Mouse (Mus musculus): Measurements from ENCODE around the gene Rbm15b. TPM values are rescaled to one million over a fixed set of nuclear protein-coding genes. Genes with fewer than 3 reads are reported as not detected.

The Rbm15b gene
- 12.3 and 12.9 TPM in 2 replicates for polyA plus RNA-seq (2016; fragmentation: Nextera tagmentation; extraction: Ambion mirVana)

GRCm38 (mm10) chr9:106886828-106887702 lies at the start of gene Rbm15b:
Rbm15b (minus strand) TSS chr9:106887428.
- peak; percentile 98 for DNase-seq (ENCODE audit: extremely low spot score, low spot score)
- H3K27me3 ChIP-seq (ENCODE audit: poor library complexity, severe bottlenecking) = no peaks in the 10 kb centered on the region
- H3K36me3 ChIP-seq (replicated peaks) = peaks cover 79% of the 10 kb centered on the region
- peaks cover 80% of the 10 kb centered on the region for H3K4me1 ChIP-seq
- H3K9me3 ChIP-seq = no peaks in the 10 kb centered on the region
- H3K27ac ChIP-seq = peak within 1 kb of the TSS; percentile 99
- WGBS = 2% methylated on average over 101 of the region's 101 CpGs
- H3K4me3 ChIP-seq = peak within 1 kb of the TSS; percentile 95

- WGBS = 93% methylated on average over 1 of the region's 1 CpGs
- DNase-seq (ENCODE audit: extremely low spot score, low spot score) = no peak
These were observed 47.8 kb upstream of the Rbm15b start for GRCm38 (mm10) chr9:106934998-106935397.

GRCm38 (mm10) chr9:106914878-106915277 lies 27.6 kb upstream of the Rbm15b start:
- H3K27me3 ChIP-seq (ENCODE audit: poor library complexity, severe bottlenecking) = no peaks in the 10 kb centered on the region
- H3K36me3 ChIP-seq (replicated peaks) = no peaks in the 10 kb centered on the region; the same call in 1 of the 2 replicates
- no peak overlapping the region for H3K27ac ChIP-seq
- H3K4me3 ChIP-seq = no peak overlapping the region
- no peak for DNase-seq (ENCODE audit: extremely low spot score, low spot score)
- H3K9me3 ChIP-seq = no peaks in the 10 kb centered on the region
- H3K4me1 ChIP-seq = no peaks in the 10 kb centered on the region
- WGBS = 90% methylated on average over 6 of the region's 6 CpGs

More at GRCm38 (mm10) chr9:106934998-106935397, 47.8 kb upstream of the Rbm15b start:
- no peaks in the 10 kb centered on the region for H3K4me1 ChIP-seq
- no peaks in the 10 kb centered on the region for H3K27me3 ChIP-seq (ENCODE audit: poor library complexity, severe bottlenecking)
- no peak overlapping the region for H3K4me3 ChIP-seq
- no peaks in the 10 kb centered on the region for H3K9me3 ChIP-seq
- H3K27ac ChIP-seq = no peak overlapping the region
- H3K36me3 ChIP-seq (replicated peaks) = peaks cover 7% of the 10 kb centered on the region; the same call in 1 of the 2 replicates

- Histone ChIP-seq H3K9me3 (no peaks in the 10 kb centered on the region), H3K4me3 (no peak overlapping the region), H3K36me3 (replicated peaks) (no peaks in the 10 kb centered on the region; the same call in 1 of the 2 replicates), H3K27ac (no peak overlapping the region), H3K27me3 (ENCODE audit: poor library complexity, severe bottlenecking) (no peaks in the 10 kb centered on the region), H3K4me1 (no peaks in the 10 kb centered on the region)
- 31% methylated on average over 1 of the region's 1 CpGs for WGBS
- DNase-seq (ENCODE audit: extremely low spot score, low spot score) = no peak
These were observed 26.5 kb upstream of the Rbm15b start for GRCm38 (mm10) chr9:106913759-106914158.

GRCm38 (mm10) chr9:106911624-106912023 lies 24.4 kb upstream of the Rbm15b start:
- no peak overlapping the region for H3K27ac ChIP-seq
- H3K4me1 ChIP-seq = no peaks in the 10 kb centered on the region
- WGBS = 80% methylated on average over 1 of the region's 1 CpGs

DNA sequence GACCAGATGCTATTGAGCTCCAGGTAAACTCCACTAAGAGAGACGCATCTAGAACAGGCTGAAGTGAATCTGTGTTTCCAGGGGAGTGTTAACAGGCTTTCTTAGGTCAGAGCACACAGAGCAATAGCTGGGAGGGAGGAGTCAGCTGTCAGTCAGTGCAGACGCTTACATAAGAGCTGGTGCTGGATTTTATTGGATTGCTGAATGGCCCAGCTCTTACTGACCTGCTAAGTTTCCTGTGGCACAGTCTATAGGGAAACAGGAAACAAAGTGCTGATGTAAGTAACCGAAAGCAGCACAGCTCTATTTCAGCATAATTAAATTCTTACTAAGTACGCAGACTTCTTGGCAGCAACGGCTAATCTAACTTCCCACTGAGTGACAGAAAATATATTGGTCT lies 21.5 kb upstream of the Rbm15b start:
- H3K4me1 ChIP-seq = no peaks in the 10 kb centered on the region
- no peak overlapping the region for H3K27ac ChIP-seq
- no peaks in the 10 kb centered on the region for H3K27me3 ChIP-seq (ENCODE audit: poor library complexity, severe bottlenecking)
- no peak for DNase-seq (ENCODE audit: extremely low spot score, low spot score)
- no peaks in the 10 kb centered on the region for H3K9me3 ChIP-seq
- 77% methylated on average over 5 of the region's 5 CpGs for WGBS
- no peaks in the 10 kb centered on the region; the same call in 1 of the 2 replicates for H3K36me3 ChIP-seq (replicated peaks)
- H3K4me3 ChIP-seq = no peak overlapping the region

More at GRCm38 (mm10) chr9:106911624-106912023, 24.4 kb upstream of the Rbm15b start:
- no peak overlapping the region for H3K4me3 ChIP-seq
- H3K27me3 ChIP-seq (ENCODE audit: poor library complexity, severe bottlenecking) = no peaks in the 10 kb centered on the region
- DNase-seq (ENCODE audit: extremely low spot score, low spot score) = no peak
- no peaks in the 10 kb centered on the region for H3K9me3 ChIP-seq
- no peaks in the 10 kb centered on the region; the same call in 1 of the 2 replicates for H3K36me3 ChIP-seq (replicated peaks)

GRCm38 (mm10) chr9:106908174-106908573 lies 20.9 kb upstream of the Rbm15b start:
- H3K4me1 ChIP-seq = no peaks in the 10 kb centered on the region
- no peak overlapping the region for H3K4me3 ChIP-seq
- DNase-seq (ENCODE audit: extremely low spot score, low spot score) = no peak
- H3K36me3 ChIP-seq (replicated peaks) = no peaks in the 10 kb centered on the region; the same call in 1 of the 2 replicates
- H3K27ac ChIP-seq = no peak overlapping the region
- 84% methylated on average over 3 of the region's 3 CpGs for WGBS
- H3K9me3 ChIP-seq = no peaks in the 10 kb centered on the region
- no peaks in the 10 kb centered on the region for H3K27me3 ChIP-seq (ENCODE audit: poor library complexity, severe bottlenecking)

DNA sequence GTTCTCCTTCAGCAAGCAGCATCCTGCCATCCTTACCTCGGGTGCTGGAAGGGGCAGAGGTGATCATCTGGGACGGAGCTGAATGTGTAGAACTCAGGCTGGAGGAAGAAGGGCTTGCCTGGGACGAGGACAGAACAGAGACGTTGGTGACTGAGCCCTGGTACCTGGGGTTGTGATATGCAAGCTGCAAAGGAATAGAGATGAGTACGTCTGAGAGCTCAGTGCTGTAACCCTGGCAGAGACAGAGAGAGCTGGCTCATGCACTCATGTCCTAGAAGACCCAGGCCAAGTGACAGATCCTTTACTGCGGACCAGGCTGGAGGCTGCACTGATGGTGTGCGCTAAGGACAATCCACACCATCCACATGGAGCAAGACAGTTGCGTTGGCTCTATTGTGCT lies 19.4 kb upstream of the Rbm15b start:
- no peak for DNase-seq (ENCODE audit: extremely low spot score, low spot score)
- Histone ChIP-seq H3K36me3 (replicated peaks) (no peaks in the 10 kb centered on the region), H3K9me3 (no peaks in the 10 kb centered on the region), H3K4me3 (no peak overlapping the region), H3K27ac (no peak overlapping the region), H3K27me3 (ENCODE audit: poor library complexity, severe bottlenecking) (no peaks in the 10 kb centered on the region), H3K4me1 (no peaks in the 10 kb centered on the region)
- WGBS = 90% methylated on average over 8 of the region's 8 CpGs

DNA sequence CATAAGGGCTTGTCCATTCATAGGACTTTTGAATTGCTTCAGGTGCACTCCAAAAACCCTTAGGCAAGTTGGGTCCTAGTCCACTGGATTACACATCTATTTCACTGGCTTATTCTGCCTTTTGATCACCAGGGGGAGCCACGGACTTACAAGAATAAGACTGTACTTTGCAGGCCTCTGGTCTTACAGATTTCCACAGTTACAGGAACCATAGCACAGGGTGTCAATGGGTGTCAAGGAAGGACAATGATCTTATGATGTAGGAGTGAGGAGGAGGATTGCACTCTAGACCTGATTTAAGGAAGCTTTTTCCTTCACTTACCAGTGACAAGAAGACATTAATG lies 16.5 kb upstream of the Rbm15b start:
- DNase-seq (ENCODE audit: extremely low spot score, low spot score) = no peak
- H3K4me3 ChIP-seq = no peak overlapping the region
- H3K4me1 ChIP-seq = no peaks in the 10 kb centered on the region
- no peaks in the 10 kb centered on the region for H3K27me3 ChIP-seq (ENCODE audit: poor library complexity, severe bottlenecking)
- WGBS = 13% methylated on average over 1 of the region's 1 CpGs
- no peak overlapping the region for H3K27ac ChIP-seq
- H3K36me3 ChIP-seq (replicated peaks) = no peaks in the 10 kb centered on the region
- no peaks in the 10 kb centered on the region for H3K9me3 ChIP-seq

- WGBS = 84% methylated on average over 4 of the region's 4 CpGs
- Histone ChIP-seq H3K4me1 (no peaks in the 10 kb centered on the region), H3K9me3 (no peaks in the 10 kb centered on the region), H3K27ac (no peak overlapping the region), H3K4me3 (no peak overlapping the region), H3K36me3 (replicated peaks) (no peaks in the 10 kb centered on the region), H3K27me3 (ENCODE audit: poor library complexity, severe bottlenecking) (no peaks in the 10 kb centered on the region)
- no peak for DNase-seq (ENCODE audit: extremely low spot score, low spot score)
These were observed 16.0 kb upstream of the Rbm15b start for GRCm38 (mm10) chr9:106903099-106903790.

GRCm38 (mm10) chr9:106901596-106901995 lies 14.4 kb upstream of the Rbm15b start:
- 94% methylated on average over 7 of the region's 7 CpGs for WGBS

GRCm38 (mm10) chr9:106898901-106899300 lies 11.7 kb upstream of the Rbm15b start:
- Histone ChIP-seq H3K36me3 (replicated peaks) (peaks cover 11% of the 10 kb centered on the region), H3K9me3 (no peaks in the 10 kb centered on the region), H3K4me1 (no peaks in the 10 kb centered on the region), H3K4me3 (no peak overlapping the region), H3K27me3 (ENCODE audit: poor library complexity, severe bottlenecking) (no peaks in the 10 kb centered on the region), H3K27ac (no peak overlapping the region)
- DNase-seq (ENCODE audit: extremely low spot score, low spot score) = no peak
- WGBS = 97% methylated on average over 1 of the region's 1 CpGs

More at GRCm38 (mm10) chr9:106901596-106901995, 14.4 kb upstream of the Rbm15b start:
- Histone ChIP-seq H3K27ac (no peak overlapping the region), H3K36me3 (replicated peaks) (peaks cover 2% of the 10 kb centered on the region; the same call in 1 of the 2 replicates), H3K9me3 (no peaks in the 10 kb centered on the region), H3K4me3 (no peak overlapping the region), H3K27me3 (ENCODE audit: poor library complexity, severe bottlenecking) (no peaks in the 10 kb centered on the region), H3K4me1 (no peaks in the 10 kb centered on the region)
- DNase-seq (ENCODE audit: extremely low spot score, low spot score) = no peak

DNA sequence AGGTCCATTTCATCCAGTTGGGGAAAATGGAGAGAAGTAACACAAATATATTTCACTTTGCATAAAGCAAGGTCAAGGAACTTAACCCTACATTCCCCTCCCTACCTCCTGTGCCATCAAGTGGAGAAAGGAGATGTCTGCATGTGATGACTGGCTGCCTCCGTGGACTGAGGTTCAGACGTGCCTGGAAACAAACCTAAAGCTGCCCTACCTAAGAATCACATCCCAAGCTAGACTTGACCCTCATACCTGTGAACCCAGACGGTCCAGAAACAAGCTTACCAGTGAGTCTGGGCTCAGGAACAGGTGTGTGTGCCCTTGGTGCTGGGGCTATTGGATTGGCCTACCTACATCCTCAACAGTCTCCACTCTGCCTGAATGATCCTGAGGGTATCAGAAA lies 6.1 kb upstream of the Rbm15b start:
- Histone ChIP-seq H3K36me3 (replicated peaks) (peaks cover 37% of the 10 kb centered on the region), H3K4me1 (peaks cover 42% of the 10 kb centered on the region), H3K4me3 (peak overlapping the region; percentile 86), H3K9me3 (no peaks in the 10 kb centered on the region), H3K27me3 (ENCODE audit: poor library complexity, severe bottlenecking) (no peaks in the 10 kb centered on the region), H3K27ac (peak overlapping the region; percentile 95)
- DNase-seq (ENCODE audit: extremely low spot score, low spot score) = no peak
- WGBS = 57% methylated on average over 3 of the region's 3 CpGs
